31 mouse cellular contexts compared by ENCODE assay signal in the genomic region with DNA sequence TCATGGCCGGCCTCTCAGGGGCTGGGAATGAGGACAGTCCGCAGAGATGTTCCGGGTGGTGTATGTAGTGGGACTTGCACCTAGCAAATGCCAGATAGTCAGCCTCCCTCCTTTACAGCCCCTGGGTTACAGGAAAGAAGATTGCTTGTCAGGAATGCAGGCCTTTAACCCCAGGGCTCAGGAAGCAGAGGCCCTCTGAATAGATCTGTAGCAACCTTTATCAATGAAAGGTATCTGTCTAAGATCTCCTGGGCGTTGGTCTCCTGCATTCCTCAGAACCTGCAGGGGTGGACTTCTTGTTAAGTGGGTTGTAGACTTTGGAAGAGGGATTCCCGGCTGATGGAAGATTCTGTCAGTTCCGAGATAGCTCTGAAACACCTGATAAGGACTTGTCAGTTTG.
DNase-seq lines count a peak whose midpoint lies in the region; ATAC-seq and TF ChIP-seq lines count a peak whose summit lies in the region.
"Had no signal": no experiment of that assay in that cellular context is flagged by ENCODE, and none has a peak within 500 bp of the region (broad histone marks: within the 10 kb centered on the region; RNA-seq: fewer than 3 reads in every experiment).

No protein-coding gene starts in this region.

- 0 out of 2 replicates have a peak, but pooled peaks cover 4% of the 10 kb centered on the region for H3K9me3 ChIP-seq in heart, embryonic 12.5 days (replicated peaks)
- no peaks in the 10 kb centered on the region for H3K9me3 ChIP-seq in ES-Bruce4 (replicated peaks; ENCODE audit: control insufficient read depth, insufficient read depth, low read length, poor library complexity, severe bottlenecking)
- H3K9me3 ChIP-seq in intestine, embryonic 16.5 days (ENCODE audit: control insufficient read depth, low read length) = 0 out of 2 replicates have a peak, but pooled peaks cover 4% of the 10 kb centered on the region
- H3K9me3 ChIP-seq in embryonic facial prominence, embryonic 10.5 days = no peaks in the 10 kb centered on the region
- H3K9me3 ChIP-seq: hindbrain, embryonic 13.5 days; limb, embryonic 13.5 days; lung, embryonic 15.5 days; midbrain, embryonic 13.5 days; neural tube, embryonic 13.5 days had no signal

- intact Hi-C loops in heart, postnatal 36 days (cut with DNase I) = loop anchor here (5.0 kb wide), 1 partner anchor 86 kb away; no protein-coding TSS in a partner anchor

- no peak for DNase-seq in heart, postnatal 36 days
- DNase-seq in ES-CJ7 (ENCODE audit: low read depth, low spot score) = peak; percentile 49
- DNase-seq in embryonic facial prominence, embryonic 10.5 days (ENCODE audit: low spot score) = no peak
- no peak for DNase-seq in adrenal gland, postnatal 4 days (ENCODE audit: low spot score in 2 of 2)
- DNase-seq: adrenal gland, adult 2 months; adrenal gland, postnatal 36 days; B cell, adult 2 months; cerebellum, adult 2 months; cerebellum, postnatal 25 days; gastrocnemius, postnatal 25 days; kidney, adult 18-20 months; kidney, postnatal 25 days; lung, postnatal 4 days; right cerebral cortex, postnatal 4 days; thymus, adult 2 months; thymus, postnatal 36 days had no signal

- peak; percentile 60; the same call in 1 of the 2 replicates for TF ChIP-seq EP300 in ES-Bruce4 (IDR thresholded peaks at IDR 0.05; ENCODE audit: insufficient read depth, low read depth, low read length)

- no peaks in the 10 kb centered on the region for H3K36me3 ChIP-seq in heart, embryonic 12.5 days
- no peaks in the 10 kb centered on the region for H3K36me3 ChIP-seq in ES-Bruce4 (ENCODE audit: control insufficient read depth, insufficient read depth, low read length, poor library complexity, severe bottlenecking)
- no peaks in the 10 kb centered on the region for H3K36me3 ChIP-seq in intestine, embryonic 16.5 days (ENCODE audit: control insufficient read depth, insufficient read depth, low read length)
- H3K36me3 ChIP-seq in embryonic facial prominence, embryonic 10.5 days (replicated peaks) = peaks cover 9% of the 10 kb centered on the region; the same call in 1 of the 2 replicates
- H3K36me3 ChIP-seq: hindbrain, embryonic 13.5 days; lung, embryonic 15.5 days; midbrain, embryonic 13.5 days; neural tube, embryonic 13.5 days had no signal

- TF ChIP-seq CTCF in ES-Bruce4 (IDR thresholded peaks at IDR 0.05; ENCODE audit: low read depth, low read length) = no peak

- TF ChIP-seq POLR2A in ES-Bruce4 (IDR thresholded peaks at IDR 0.05; ENCODE audit: insufficient read depth, low read length) = no peak

- peaks cover 62% of the 10 kb centered on the region for H3K4me1 ChIP-seq in heart, embryonic 12.5 days (replicated peaks)
- H3K4me1 ChIP-seq in ES-Bruce4 (ENCODE audit: control insufficient read depth, insufficient read depth, low read length) = peaks cover 12% of the 10 kb centered on the region
- H3K4me1 ChIP-seq in intestine, embryonic 16.5 days (ENCODE audit: control insufficient read depth, insufficient read depth, low read length) = peaks cover 25% of the 10 kb centered on the region
- peaks cover 51% of the 10 kb centered on the region for H3K4me1 ChIP-seq in embryonic facial prominence, embryonic 10.5 days
- H3K4me1 ChIP-seq: megakaryocyte, embryonic 14.5 days had no signal

- H3K4me2 ChIP-seq in heart, embryonic 12.5 days = no peak overlapping the region
- no peak overlapping the region for H3K4me2 ChIP-seq in intestine, embryonic 16.5 days (ENCODE audit: low read depth, low read length)
- H3K4me2 ChIP-seq: hindbrain, embryonic 13.5 days; kidney, embryonic 15.5 days; limb, embryonic 13.5 days; liver, embryonic 11.5 days; lung, embryonic 15.5 days; midbrain, embryonic 13.5 days; neural tube, embryonic 13.5 days had no signal

- H3K27ac ChIP-seq in heart, embryonic 12.5 days (ENCODE audit: poor library complexity, severe bottlenecking) = peak overlapping the region; percentile 94
- H3K27ac ChIP-seq in ES-Bruce4 (ENCODE audit: insufficient read depth, low read length) = peak overlapping the region; percentile 69
- H3K27ac ChIP-seq in intestine, embryonic 16.5 days (ENCODE audit: low read length) = peak overlapping the region; percentile 57
- H3K27ac ChIP-seq in embryonic facial prominence, embryonic 10.5 days (replicated peaks) = no peak overlapping the region
- H3K27ac ChIP-seq: hindbrain, embryonic 13.5 days; kidney, embryonic 15.5 days; left cerebral cortex, adult 2 months; limb, embryonic 13.5 days; lung, embryonic 15.5 days; neural tube, embryonic 13.5 days had no signal

- ATAC-seq in heart, embryonic 12.5 days (ENCODE audit: insufficient number of reproducible peaks, low FRiP score) = no peak
- ATAC-seq in intestine, embryonic 16.5 days = peak; percentile 78
- ATAC-seq: activated CD4-positive, CD25-positive, alpha-beta regulatory T cell, adult 4 months; forebrain, embryonic 14.5 days; midbrain, embryonic 13.5 days; Patski had no signal

- H3K4me3 ChIP-seq in heart, embryonic 12.5 days = no peak overlapping the region
- H3K4me3 ChIP-seq in ES-Bruce4 (ENCODE audit: low read depth, low read length) = no peak overlapping the region
- H3K4me3 ChIP-seq in intestine, embryonic 16.5 days (ENCODE audit: low read length) = no peak overlapping the region
- no peak overlapping the region for H3K4me3 ChIP-seq in embryonic facial prominence, embryonic 10.5 days
- H3K4me3 ChIP-seq: hindbrain, embryonic 13.5 days; kidney, embryonic 15.5 days; left cerebral cortex, adult 2 months; limb, embryonic 13.5 days; lung, embryonic 15.5 days; megakaryocyte, embryonic 14.5 days; midbrain, embryonic 13.5 days; neural tube, embryonic 13.5 days had no signal

- H3K27me3 ChIP-seq in heart, embryonic 12.5 days (replicated peaks) = no peaks in the 10 kb centered on the region
- H3K27me3 ChIP-seq in ES-Bruce4 (ENCODE audit: control insufficient read depth, insufficient read depth, low read length, poor library complexity, severe bottlenecking) = no peaks in the 10 kb centered on the region
- H3K27me3 ChIP-seq in intestine, embryonic 16.5 days (replicated peaks; ENCODE audit: control insufficient read depth, insufficient read depth, low read length) = no peaks in the 10 kb centered on the region
- H3K27me3 ChIP-seq in embryonic facial prominence, embryonic 10.5 days (replicated peaks; ENCODE audit: low read depth, poor library complexity, severe bottlenecking) = no peaks in the 10 kb centered on the region
- H3K27me3 ChIP-seq: kidney, embryonic 15.5 days; limb, embryonic 13.5 days; lung, embryonic 15.5 days; midbrain, embryonic 13.5 days; neural tube, embryonic 13.5 days; Patski had no signal

- 21% methylated on average over 6 of the region's 6 CpGs for WGBS in heart, embryonic 12.5 days
- 51% methylated on average over 6 of the region's 6 CpGs for WGBS in intestine, embryonic 16.5 days
- WGBS in embryonic facial prominence, embryonic 10.5 days = 80% methylated on average over 6 of the region's 6 CpGs

- H3K9ac ChIP-seq in heart, embryonic 12.5 days = no peak overlapping the region
- H3K9ac ChIP-seq in ES-Bruce4 (ENCODE audit: low read depth, poor library complexity, severe bottlenecking) = no peak overlapping the region
- no peak overlapping the region for H3K9ac ChIP-seq in intestine, embryonic 16.5 days (ENCODE audit: low read depth, low read length)
- H3K9ac ChIP-seq: hindbrain, embryonic 13.5 days; kidney, embryonic 15.5 days; limb, embryonic 13.5 days; lung, embryonic 15.5 days; midbrain, embryonic 13.5 days; neural tube, embryonic 13.5 days had no signal
